Mouse (Mus musculus): ENCODE data around the gene Scn8a.

The Scn8a gene

DNA sequence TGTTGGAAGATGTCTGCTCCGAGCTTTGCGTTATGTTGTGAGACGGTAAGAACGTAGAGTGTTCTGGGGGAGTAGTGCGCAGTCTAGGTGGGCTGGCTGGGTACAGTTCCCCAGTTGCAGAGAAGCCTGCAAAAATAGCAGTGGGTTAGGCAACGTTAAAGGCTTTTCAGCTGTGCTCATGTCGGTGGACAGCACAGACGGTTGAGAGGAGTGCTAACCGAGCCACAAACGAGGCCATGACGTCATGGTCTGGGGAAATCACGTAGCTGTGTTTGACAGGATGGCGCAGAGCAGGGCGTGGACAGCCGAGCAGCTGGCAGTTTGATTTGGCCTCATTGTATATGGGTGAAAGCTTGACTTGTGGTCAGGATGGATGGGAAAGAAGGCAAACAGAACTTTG lies 9.4 kb downstream of the Scn8a start:
- no peak for DNase-seq (ENCODE audit: low spot score in 2 of 2)

DNA sequence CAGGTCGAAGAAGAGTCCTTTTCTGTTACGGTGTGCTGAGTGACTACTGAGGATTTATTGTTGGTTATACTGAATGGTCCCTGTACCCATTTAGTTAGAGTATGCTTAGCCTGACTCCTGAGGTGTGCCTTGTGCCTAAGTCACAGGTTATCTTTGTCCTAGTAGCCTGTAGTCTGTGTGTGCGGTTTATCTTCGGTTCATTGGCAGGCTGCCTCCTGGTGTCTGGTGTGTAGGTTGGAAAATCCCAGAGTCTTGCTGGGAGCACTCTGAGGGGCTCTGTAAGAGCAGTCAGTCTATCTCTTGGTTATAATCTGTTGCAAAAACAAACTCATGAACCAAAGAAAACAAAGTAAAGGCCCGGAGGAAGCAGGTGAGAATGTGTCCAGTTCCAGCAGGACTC lies 11.7 kb downstream of the Scn8a start:
- DNase-seq (ENCODE audit: low spot score in 2 of 2): no peak

DNA sequence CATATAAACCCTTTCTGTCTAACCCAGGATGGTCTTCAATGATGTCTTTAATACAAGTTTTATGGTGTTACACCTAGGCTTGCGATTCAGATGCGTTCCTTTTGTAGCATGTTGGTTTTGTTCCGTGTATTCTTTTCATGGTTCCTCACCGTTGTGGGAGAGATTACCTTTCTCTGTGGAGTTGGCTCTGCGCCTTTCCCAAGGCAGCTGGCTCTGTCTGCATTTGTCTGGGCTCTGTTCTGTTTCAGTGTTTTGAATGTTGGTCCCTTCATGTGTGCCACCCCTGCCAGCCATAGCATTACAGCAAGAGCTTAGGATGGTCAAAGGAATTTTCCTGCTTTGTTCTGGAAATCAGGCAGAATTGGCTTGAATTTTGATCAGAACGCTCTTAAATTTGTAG lies 14.8 kb downstream of the Scn8a start:
- DNase-seq (ENCODE audit: low spot score in 2 of 2): no peak

DNA sequence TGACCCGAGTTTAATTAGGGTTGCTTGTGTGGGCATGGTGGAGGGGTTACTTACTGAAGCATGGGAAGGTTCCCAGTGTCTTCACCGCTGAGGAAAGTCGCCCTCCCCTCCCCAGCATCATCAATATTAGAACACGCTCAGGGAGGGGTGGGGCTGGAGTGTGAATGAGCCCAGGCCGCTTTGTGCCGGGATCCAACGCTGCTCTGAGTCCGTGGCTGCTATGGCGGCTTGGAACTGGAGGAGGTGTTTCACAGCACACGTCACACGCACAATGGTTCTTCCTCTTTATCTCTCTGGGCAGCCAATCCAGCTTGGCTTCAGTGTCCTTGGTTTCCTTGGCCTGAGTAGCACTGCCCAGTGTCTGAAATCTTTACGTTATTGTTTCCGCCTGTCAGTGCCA lies 22.3 kb downstream of the Scn8a start:
- no peak for DNase-seq (ENCODE audit: low spot score in 2 of 2)

DNA sequence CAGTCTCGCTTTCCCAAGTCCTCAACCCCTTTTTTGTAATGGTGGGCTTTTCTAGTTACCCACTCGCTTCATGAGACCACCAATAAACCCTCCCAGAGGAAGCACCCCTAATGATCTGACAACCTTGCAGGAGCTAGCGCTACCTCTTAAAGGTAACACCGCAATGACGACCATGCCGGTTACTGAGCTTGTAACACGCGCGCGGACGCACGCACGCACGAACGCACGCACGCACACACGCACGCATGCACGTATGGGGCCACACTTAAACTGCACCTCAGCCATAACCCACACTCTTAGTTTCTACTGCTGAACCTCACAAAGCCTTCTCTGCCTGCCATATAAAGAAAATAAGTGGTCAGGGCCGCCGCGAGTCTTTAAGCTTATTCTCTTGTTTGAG lies 26.8 kb downstream of the Scn8a start:
- no peak for DNase-seq (ENCODE audit: low spot score in 2 of 2)

DNA sequence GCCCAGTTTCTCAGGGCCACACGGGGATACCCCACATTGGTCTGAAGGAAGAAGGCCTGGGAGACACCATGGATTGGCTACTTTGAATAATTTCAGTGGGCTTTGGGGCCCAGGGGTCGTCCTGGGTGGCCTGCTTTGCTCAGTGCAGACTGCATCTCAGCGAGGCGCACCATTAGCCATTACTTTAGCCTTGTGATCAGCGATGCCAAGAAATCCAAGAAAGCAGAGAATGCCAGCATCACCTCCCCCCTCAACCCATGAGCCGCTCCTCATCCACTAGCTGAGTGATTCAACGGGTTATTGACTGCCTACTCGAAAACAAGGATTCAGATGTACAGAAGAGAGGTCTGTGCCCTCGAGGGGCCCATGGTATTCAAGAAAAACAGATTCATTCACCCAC lies 34.2 kb downstream of the Scn8a start:
- no peak for DNase-seq (ENCODE audit: low spot score in 2 of 2)

DNA sequence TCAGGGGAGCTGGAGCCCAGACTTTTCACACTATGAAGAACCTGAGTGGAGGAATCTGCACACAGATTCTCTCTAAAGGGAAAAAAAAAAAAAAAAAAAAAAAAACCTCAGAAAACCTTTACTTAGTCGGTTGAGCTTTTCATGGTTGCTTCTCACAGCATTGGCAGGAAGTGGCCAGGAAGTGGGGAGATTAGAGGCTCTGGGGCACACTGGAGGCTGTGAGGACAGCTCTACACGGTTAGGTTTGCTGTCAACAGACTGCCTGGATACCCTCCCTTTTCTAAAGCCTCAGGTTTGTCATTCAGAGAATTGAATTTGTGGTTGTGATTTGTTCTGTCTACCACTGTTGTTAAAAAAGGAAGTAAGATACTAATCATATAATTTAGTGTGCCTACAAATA lies 35.3 kb downstream of the Scn8a start:
- DNase-seq (ENCODE audit: low spot score in 2 of 2): no peak

DNA sequence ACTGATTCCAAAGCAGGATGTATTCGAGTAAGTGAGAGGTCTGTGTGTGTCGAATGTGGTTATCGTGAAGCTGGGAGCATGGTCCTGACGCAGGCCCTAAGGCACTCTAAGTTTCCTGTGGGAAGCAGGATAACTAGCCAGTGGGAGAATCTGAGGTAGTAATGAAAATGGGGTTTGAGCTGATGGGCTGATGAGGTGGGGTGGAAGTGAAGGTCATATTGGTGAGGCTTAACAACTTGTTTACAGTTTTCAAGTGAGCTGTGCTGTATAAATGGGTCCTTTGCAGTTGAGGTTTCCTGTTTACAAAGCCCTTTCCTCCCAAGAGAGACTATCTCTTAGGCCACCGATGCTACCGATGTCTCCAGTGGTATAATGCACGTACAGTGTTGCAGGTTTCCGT lies 36.1 kb downstream of the Scn8a start:
- DNase-seq (ENCODE audit: low spot score in 2 of 2): no peak

DNA sequence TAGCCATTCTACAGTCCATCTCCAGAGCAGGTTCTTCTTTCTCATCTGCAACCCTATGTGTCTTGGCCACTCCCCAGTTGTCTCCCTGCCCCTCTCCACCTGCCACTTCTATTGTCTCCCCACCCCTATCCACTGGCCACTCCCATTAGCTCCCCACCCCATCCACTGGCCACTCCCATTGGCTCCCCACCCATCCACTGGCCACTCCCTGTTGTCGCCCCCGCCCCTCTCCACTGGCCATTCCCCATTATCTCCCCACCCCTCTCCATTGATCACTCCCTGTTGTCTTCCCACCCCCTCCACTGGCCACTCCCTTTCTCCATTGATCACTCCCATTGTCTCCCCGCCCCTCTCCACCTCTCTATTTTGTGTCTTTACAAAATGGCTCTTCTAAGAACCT lies 39.2 kb downstream of the Scn8a start:
- DNase-seq (ENCODE audit: low spot score in 2 of 2): no peak

DNA sequence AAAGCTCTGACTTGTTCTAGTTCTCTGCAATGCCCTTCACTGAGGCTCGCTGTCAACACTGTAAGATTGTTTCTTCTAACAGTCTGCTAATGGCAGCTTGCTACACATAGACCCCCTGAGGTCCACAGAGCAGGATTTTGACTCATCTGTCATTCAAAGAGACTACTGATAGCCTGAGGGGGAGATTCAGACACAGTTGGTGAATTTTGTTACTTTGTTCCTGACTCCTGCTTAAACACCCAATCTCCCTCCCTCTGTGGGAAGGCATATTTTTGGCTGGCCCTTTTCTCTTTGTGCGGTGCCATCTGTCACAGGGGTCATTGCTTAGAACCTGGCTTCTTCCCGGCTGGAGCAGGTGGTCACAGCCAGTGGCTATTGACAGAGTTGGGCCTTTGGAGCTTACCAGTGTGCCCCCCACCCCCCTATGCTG lies 40.1 kb downstream of the Scn8a start:
- no peak for DNase-seq (ENCODE audit: low spot score in 2 of 2)

DNA sequence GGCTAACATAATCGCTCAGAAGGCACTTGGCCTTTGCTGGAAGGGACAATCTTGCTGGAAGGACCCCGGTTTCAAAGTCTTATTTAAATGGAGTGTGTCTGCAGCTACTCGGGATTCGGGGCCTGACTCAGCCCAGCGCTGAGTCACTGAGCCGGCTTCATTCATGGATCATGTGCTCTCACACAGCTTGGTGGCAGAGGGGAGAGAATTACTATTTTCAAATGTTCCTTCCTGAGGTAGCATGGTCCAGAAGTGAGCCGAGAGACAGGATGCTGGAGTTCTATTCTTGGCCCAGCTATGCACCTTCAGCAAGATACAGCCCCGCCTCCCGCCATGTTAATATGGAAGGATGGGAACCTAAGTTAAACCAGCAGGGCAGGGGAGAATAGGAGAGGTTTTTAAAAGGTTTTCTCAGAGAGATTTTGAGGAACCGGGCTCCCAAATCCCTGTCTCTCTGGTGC lies 40.8 kb downstream of the Scn8a start:
- DNase-seq (ENCODE audit: low spot score in 2 of 2): peak; percentile 43 to 44

DNA sequence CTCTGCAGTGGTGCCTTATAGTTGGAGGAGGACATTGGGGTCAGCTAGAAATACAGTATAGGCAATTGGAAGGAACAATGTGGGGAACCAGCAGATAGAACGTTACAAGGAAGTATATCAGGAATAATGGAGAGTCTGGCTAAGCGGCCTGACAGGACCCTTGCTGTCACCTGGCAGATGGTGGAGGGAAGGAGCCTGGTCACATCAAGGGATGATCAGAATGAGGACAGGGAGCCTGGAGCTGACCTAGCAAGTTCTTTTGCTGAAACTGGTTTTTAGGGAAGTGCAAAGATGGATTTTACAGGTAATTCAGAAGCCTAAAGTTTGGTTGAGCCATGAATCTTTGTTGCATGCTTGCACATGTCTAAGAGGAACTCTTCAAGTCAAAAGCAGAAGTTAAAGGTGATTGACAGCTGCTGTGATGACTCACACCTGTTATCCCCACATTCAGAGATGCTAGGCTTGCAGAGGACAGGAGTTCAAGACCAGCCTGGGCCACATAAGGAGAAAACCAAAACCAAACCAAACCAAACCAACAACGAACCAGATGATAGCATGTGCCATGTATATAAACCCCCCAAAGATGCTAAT lies 43.1 kb downstream of the Scn8a start:
- DNase-seq (ENCODE audit: low spot score in 2 of 2): no peak

DNA sequence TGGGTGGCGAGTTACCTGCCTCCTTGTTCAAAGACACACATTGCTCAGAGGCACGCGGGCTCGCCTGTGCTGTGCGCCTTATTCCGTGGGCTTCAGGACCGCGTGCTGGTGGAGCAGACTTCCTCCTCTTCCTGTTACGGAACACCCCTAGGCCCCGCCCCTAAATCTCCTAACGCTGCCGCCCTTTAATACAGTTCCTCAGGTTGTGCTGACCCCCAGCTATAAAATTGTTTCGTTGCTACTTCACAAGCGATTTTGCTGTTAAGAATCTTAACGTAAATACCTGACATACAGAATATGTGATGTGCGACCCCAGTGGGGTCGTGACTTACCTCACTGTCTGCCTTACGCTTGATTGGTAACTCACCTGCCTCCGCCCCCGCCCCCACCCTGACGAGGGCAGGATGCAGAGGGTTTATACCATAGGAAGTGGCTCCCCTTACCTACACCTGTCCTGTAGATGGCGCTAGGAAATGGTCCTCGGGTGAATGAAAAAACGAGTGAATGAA lies 45.1 kb downstream of the Scn8a start:
- DNase-seq (ENCODE audit: low spot score in 2 of 2): no peak

DNA sequence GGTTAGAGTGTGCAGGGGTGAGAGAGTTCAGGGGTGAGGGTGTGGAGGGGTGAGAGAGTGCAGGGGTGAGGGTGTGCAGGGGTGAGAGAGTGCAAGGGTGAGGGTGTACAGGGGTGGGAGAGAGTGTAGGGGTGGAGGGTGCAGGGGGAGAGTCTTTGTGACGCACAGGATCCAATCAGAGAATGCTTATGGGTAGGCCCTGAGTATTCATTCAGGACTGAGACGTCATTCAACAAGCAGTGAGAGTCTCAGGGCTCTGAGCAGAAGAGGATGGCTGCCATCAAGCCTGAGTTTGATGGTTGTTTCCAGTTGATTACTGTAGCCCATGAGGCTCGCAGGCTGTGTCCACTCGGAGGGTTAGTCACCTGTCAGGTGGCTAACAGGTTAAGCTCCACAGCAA lies 48.4 kb downstream of the Scn8a start:
- DNase-seq (ENCODE audit: low spot score in 2 of 2): no peak

DNA sequence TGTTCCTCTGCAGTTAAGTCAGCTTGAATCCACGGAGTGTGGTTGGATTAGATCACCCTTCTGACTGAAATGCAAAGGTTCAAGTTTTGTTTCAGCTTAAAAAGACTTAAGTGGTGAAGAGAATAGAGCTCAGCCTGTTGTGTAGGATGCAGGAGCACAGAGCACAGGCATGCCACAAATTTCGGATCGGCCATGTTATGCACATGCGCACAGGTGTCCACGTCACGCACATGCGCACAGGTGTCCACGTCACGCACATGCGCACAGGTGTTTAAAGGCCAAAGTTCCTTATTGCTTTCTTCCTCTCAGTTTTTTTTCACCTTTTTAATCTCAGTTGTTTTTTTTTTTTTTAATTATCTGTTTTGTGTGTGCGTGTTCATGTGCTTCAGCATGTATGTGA lies 52.6 kb downstream of the Scn8a start:
- DNase-seq (ENCODE audit: low spot score in 2 of 2): no peak

DNA sequence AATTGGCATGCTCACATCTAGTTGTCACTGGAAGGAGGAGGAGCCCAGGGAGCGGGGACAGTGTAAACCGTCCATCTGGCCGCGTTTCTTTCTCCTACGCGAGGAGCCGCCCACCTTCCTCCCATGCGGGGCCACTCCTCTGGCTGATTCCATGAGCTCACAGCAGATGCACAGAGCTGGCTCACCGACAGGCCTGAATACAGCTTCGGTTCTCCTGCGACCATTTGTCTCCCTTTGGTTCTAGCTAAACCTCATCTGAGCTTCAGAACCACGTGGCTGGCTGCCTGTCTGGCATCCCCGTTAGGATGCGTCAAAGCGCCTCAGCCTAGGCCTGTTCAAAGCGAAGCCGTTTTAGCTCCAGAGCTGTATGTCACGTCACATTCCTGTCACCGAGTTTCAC lies 53.8 kb downstream of the Scn8a start:
- DNase-seq (ENCODE audit: low spot score in 2 of 2): peak; percentile 70 to 79

DNA sequence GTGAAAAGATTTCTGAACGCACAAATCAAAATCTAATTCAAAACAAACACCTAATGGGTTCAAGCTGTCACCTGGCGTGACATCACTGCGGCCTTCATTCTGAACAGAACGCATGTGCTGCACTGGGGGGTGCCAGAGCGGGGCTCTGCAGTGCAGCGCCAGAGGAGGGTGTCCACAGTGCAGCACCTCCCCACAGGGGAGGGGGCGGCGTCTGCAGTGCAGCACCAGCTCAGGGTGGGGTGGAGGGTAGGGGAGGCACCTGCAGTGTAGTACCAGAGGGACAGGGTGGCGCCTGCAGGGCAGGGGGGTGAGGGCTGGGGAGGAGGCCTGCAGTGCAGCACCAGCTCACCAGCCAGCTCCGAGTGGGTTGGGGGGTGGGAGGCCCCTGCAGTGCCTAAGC lies 55.3 kb downstream of the Scn8a start:
- no peak for DNase-seq (ENCODE audit: low spot score in 2 of 2)

DNA sequence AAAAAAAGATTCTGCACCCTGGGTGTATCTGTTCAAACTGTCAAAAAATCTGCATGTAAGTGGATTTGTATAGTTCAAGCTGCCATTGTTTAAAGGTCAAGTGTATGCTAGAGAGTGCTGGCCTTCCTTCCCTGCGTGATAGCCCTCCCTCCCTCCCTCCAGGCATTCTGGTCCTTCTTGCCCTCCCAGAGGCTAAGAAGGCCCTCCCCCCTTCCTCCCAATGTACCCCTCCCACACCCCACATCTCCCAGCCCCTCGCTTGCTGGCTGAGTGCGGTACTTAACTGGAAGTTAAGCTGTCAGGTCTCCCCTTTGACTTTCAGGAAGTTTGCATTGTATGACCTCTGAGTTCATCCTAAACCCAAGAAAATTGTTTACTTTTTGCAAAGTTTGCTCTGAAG lies 60.8 kb downstream of the Scn8a start:
- no peak for DNase-seq (ENCODE audit: low spot score in 2 of 2)

DNA sequence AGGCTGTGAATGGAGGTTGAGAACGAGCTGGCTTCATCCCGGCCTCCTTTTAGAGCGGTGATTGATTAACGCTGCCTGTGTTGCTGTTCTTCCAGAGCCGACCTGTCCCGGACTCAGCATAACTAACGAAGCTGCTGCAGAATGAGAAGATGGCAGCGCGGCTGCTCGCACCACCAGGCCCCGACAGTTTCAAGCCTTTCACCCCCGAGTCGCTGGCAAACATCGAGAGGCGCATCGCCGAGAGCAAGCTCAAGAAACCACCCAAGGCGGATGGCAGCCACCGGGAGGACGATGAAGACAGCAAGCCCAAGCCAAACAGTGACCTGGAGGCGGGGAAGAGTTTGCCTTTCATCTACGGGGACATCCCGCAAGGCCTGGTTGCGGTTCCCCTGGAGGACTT lies 66.5 kb downstream of the Scn8a start:
- DNase-seq (ENCODE audit: low spot score in 2 of 2): no peak

DNA sequence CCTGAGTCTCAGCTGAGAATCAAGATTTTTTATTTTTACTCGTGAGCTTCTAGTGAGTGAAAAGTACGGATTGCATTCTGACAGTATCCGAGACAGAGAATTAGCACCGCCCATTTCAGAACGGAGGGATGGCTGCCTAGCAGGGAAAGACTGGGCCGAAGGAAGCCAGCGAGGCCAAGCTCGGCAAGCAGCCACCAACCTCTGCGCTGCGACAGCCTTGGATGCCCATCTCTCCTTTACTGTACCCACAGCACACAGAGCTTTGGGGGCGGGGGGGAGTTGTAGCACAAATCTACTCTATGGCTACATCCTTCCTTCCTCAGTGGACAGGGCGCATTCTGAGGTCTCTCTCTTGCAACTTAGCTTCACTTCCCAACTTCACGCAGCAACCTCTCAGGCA lies 78.7 kb downstream of the Scn8a start:
- no peak for DNase-seq (ENCODE audit: low spot score in 2 of 2)

DNA sequence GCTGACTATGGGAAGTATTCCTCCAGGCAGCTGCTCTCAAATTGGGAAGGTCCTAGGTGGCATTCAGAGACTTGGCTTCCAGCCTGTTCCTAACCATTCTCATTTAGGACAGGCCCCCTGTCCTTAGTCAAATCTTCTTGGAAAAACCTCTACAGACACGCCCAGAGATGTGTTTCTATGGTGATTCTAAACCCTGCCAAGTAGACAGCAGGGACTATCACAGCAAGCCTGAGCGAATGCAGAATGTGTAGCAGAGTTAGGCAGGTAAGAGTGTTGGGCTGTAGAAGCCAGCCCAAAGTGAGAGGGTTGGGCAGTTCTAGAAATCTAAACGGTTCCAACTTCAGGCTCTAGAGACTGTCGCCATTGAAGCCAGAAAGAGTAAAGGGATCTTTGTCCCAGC lies 79.5 kb downstream of the Scn8a start:
- no peak for DNase-seq (ENCODE audit: low spot score in 2 of 2)

DNA sequence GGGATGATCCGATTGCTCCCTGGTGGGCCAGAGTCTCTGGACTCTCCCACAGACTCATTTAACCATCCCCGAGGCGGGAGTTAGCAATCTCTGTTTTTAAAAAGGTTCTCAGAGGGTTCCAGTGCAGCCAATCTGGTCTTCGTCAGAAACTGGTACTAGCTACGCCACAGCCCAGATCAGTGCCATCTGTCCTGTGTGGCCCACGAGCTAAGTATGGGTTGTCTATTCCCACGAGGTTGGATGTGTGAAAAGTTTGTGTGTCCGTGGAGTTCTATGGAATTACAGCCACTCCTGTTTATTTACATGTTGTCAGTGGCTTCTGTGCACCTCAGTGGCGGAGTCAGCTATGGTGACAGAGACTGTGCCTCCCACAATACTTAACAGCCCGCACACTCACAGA lies 81.8 kb downstream of the Scn8a start:
- DNase-seq (ENCODE audit: low spot score in 2 of 2): no peak

DNA sequence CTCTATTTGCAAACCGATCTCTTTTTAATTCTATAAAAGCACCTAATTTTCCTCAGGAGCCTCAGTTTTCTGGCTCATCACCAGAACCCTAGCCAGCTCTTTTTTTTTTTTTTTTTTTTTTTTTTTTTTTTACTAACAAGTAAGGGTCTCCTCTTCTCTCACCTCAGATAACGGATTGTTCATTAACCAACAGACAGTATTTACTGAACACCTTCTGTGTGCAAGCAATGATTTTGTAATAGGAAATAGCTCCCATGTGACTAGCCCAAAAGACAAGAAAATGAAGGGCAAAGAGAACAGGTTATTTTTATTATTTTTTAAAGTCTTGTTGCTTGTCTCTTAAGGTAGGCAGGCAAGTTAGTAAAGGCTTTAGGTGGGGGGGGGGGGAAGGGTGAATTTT lies 82.6 kb downstream of the Scn8a start:
- DNase-seq (ENCODE audit: low spot score in 2 of 2): no peak

DNA sequence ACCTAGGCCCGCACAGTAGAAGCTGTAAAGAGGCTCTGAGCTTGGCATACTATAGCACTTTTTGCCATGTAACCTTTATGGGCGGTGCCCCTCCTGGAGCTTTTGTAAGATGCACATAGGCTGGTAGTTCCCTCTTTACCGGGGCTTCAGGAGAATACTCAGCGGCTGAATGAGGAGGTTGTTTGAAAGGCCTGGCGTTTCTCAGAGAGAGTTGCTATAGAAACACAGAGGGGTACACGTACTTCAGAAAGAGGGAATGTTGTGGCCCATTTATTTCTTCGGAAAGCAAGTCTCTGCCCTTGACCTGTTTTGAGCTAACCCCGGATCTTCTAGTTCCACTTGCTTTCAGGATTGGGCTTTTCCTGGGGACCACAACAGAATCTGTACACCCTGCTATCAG lies 83.2 kb downstream of the Scn8a start:
- DNase-seq (ENCODE audit: low spot score in 2 of 2): no peak

Measured in frontal cortex, postnatal 14 days (tissue).